Mouse (Mus musculus): ENCODE measurements at regions not wholly inside any gene's neighbourhood (a gene's known extent, or its start where the extent isn't known, plus 50 kb on each side); places are given as distances from the start of the nearest gene placed in this dataset.

- no peaks in the 10 kb centered on the region for H3K27me3 ChIP-seq
- ATAC-seq (ENCODE audit: low FRiP score) = peak; percentile 92
- no peak overlapping the region for H3K9ac ChIP-seq
- H3K36me3 ChIP-seq = no peaks in the 10 kb centered on the region
- H3K27ac ChIP-seq = no peak overlapping the region; the same call in 1 of the 2 replicates
- H3K4me3 ChIP-seq = no peak overlapping the region
- H3K4me1 ChIP-seq = peaks cover 4% of the 10 kb centered on the region; the same call in 1 of the 2 replicates
- H3K4me2 ChIP-seq (replicated peaks) = no peak overlapping the region
- H3K9me3 ChIP-seq (replicated peaks) = no peaks in the 10 kb centered on the region
Observed at GRCm38 (mm10) chr10:103726680-103727079, 359.1 kb downstream of the Slc6a15 start.

- Histone ChIP-seq H3K9ac (no peak overlapping the region), H3K36me3 (no peaks in the 10 kb centered on the region), H3K9me3 (replicated peaks) (no peaks in the 10 kb centered on the region), H3K4me3 (no peak overlapping the region), H3K4me1 (peaks cover 4% of the 10 kb centered on the region; the same call in 1 of the 2 replicates), H3K27me3 (no peaks in the 10 kb centered on the region), H3K27ac (peak overlapping the region; percentile 60; the same call in 1 of the 2 replicates), H3K4me2 (replicated peaks) (no peak overlapping the region)
- WGBS = 14% methylated on average over 1 of the region's 1 CpGs
- ATAC-seq (ENCODE audit: low FRiP score) = no peak
Observed at GRCm38 (mm10) chr10:103731522-103731921, 363.9 kb downstream of the Slc6a15 start.

- no peak for ATAC-seq (ENCODE audit: low FRiP score)
- 52% methylated on average over 5 of the region's 5 CpGs for WGBS
- Histone ChIP-seq H3K4me1 (peaks cover 4% of the 10 kb centered on the region; the same call in 1 of the 2 replicates), H3K4me3 (no peak overlapping the region), H3K27me3 (no peaks in the 10 kb centered on the region), H3K36me3 (no peaks in the 10 kb centered on the region), H3K9me3 (replicated peaks) (no peaks in the 10 kb centered on the region), H3K9ac (no peak overlapping the region), H3K4me2 (replicated peaks) (no peak overlapping the region), H3K27ac (peak overlapping the region; percentile 46; the same call in 1 of the 2 replicates)
Observed at GRCm38 (mm10) chr10:103731981-103732380, 364.4 kb downstream of the Slc6a15 start.

DNA sequence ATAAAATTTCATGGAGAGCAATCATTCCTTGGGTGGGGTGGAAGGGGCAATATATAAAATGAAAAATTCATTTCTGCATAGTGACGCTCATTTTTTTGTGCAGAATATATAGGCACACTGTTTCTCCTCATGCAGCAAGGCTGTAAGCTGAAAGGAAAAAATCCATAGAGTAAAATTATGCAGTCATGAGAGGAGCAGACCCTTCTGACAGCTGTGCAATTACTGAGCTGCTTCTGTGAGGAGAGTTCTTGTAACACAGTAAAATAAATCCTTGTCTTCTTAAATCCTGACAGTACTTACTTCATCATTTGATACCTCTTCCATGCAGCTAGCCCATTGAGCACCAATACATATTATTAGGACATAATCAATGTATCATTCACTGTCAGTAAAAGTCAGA is 362.7 kb upstream of the Gm21293 start:
- ATAC-seq (ENCODE audit: low FRiP score) = no peak
- Histone ChIP-seq H3K27me3 (no peaks in the 10 kb centered on the region), H3K4me2 (replicated peaks) (no peak overlapping the region), H3K9me3 (replicated peaks) (no peaks in the 10 kb centered on the region), H3K9ac (no peak overlapping the region), H3K4me1 (no peaks in the 10 kb centered on the region), H3K27ac (no peak overlapping the region), H3K36me3 (no peaks in the 10 kb centered on the region), H3K4me3 (no peak overlapping the region)
- 83% methylated on average over 1 of the region's 1 CpGs for WGBS

DNA sequence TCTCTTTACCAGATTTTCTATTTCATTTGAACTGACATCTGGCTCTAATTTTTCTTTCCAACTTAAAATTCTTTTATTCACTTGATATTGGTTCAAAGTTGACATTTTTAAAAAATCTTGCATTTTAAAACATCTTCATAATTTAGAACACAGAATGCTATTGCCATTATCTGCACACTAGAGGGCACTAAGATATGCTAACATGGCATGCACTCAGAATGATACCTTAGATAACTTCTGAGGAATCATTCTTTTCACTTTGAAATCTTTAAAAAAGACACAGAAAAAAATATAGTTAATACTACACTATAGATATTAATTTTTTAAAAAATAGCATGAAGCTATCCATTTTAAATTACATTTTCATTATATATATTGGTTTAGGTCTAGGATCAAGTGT is 357.9 kb upstream of the Gm21293 start:
- no peak overlapping the region for H3K4me2 ChIP-seq (replicated peaks)
- no peaks in the 10 kb centered on the region for H3K27me3 ChIP-seq
- no peak for ATAC-seq (ENCODE audit: low FRiP score)
- no peaks in the 10 kb centered on the region for H3K36me3 ChIP-seq
- H3K27ac ChIP-seq = no peak overlapping the region
- H3K4me3 ChIP-seq = no peak overlapping the region
- no peak overlapping the region for H3K9ac ChIP-seq
- no peaks in the 10 kb centered on the region for H3K9me3 ChIP-seq (replicated peaks)
- no peaks in the 10 kb centered on the region for H3K4me1 ChIP-seq

DNA sequence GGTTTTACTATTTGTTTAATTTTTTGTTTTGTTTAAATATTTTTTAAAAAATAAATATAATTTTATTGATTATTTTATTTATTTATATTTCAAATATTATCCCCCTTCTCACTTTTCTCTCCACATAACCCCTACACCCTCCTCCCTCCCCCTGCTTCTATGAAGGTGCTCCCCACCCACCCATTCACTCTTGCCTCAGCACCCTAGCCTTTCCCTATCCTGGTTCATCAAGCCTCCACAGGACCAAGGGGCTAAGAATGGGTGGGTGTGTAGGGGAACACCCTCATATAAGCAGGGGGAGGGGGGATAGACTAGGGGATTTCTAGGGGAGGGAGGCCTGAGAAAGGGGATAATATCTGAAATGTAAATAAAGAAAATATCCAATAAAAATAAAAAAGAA is 313.7 kb upstream of the Gm21293 start:
- H3K4me2 ChIP-seq (replicated peaks) = no peak overlapping the region
- ATAC-seq (ENCODE audit: low FRiP score) = no peak; the same call in 1 of the 2 replicates

GRCm38 (mm10) chr10:103832063-103832462 is 310.7 kb upstream of the Gm21293 start:
- no peak for ATAC-seq (ENCODE audit: low FRiP score)
- no peak overlapping the region for H3K9ac ChIP-seq
- no peak overlapping the region for H3K27ac ChIP-seq
- H3K4me2 ChIP-seq (replicated peaks) = no peak overlapping the region
- no peaks in the 10 kb centered on the region for H3K27me3 ChIP-seq
- 54% methylated on average over 2 of the region's 2 CpGs for WGBS
- no peaks in the 10 kb centered on the region for H3K36me3 ChIP-seq
- no peak overlapping the region for H3K4me3 ChIP-seq
- no peaks in the 10 kb centered on the region for H3K9me3 ChIP-seq (replicated peaks)
- no peaks in the 10 kb centered on the region for H3K4me1 ChIP-seq

More for the DNA sequence above, 313.7 kb upstream of the Gm21293 start:
- Histone ChIP-seq H3K9me3 (replicated peaks) (no peaks in the 10 kb centered on the region), H3K9ac (no peak overlapping the region), H3K27ac (no peak overlapping the region), H3K36me3 (no peaks in the 10 kb centered on the region), H3K4me3 (no peak overlapping the region), H3K27me3 (no peaks in the 10 kb centered on the region), H3K4me1 (no peaks in the 10 kb centered on the region)

GRCm38 (mm10) chr10:103855211-103855610 is 287.6 kb upstream of the Gm21293 start:
- 57% methylated on average over 1 of the region's 1 CpGs for WGBS
- no peaks in the 10 kb centered on the region for H3K9me3 ChIP-seq (replicated peaks)

DNA sequence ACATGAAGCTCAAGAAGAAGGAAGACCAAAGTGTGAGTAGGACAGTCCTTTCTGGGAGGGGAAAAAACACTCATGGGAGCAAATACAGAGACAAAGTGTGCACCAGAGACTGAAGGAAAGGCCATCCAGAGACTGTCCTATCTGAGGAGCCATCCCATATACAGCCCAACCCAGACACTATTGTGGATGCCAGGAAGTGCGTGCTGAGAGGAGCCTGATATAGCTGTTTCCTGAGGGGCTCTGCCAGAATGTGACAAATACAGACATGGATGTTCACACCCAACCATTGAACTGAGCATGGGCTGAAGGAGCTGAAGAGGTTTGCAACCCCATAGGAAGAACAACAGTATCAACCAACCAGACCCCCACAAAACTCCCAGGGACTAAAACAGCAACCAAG is 281.9 kb upstream of the Gm21293 start:
- WGBS = 100% methylated on average over 1 of the region's 1 CpGs
- H3K4me3 ChIP-seq = no peak overlapping the region
- no peak overlapping the region for H3K27ac ChIP-seq
- no peak overlapping the region for H3K4me2 ChIP-seq (replicated peaks)
- H3K9me3 ChIP-seq (replicated peaks) = no peaks in the 10 kb centered on the region
- H3K36me3 ChIP-seq = no peaks in the 10 kb centered on the region
- H3K27me3 ChIP-seq = no peaks in the 10 kb centered on the region
- H3K9ac ChIP-seq = no peak overlapping the region
- no peak for ATAC-seq (ENCODE audit: low FRiP score)
- H3K4me1 ChIP-seq = no peaks in the 10 kb centered on the region

More at GRCm38 (mm10) chr10:103855211-103855610, 287.6 kb upstream of the Gm21293 start:
- no peak overlapping the region for H3K27ac ChIP-seq
- H3K4me3 ChIP-seq = no peak overlapping the region
- no peaks in the 10 kb centered on the region for H3K36me3 ChIP-seq
- H3K4me1 ChIP-seq = no peaks in the 10 kb centered on the region
- no peak for ATAC-seq (ENCODE audit: low FRiP score)
- no peaks in the 10 kb centered on the region for H3K27me3 ChIP-seq
- no peak overlapping the region for H3K4me2 ChIP-seq (replicated peaks)
- H3K9ac ChIP-seq = no peak overlapping the region

DNA sequence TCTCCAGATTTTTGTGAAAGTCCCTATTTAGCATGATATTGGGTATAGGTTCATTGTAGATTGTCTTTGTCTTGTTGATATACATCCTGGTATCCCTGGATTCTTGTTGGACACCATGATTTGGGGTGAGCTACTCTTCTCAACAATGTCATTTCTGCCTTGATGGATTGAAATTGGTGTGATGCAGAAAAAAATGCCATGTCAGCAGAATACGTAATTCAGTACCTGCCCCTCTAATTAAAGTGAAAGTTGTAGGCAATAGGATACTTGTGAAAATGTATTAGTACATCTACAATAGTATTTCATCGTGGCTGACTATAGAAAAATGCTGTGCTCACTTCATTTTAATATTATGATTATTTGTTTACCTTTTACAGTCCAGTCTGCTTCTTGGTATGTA is 280.7 kb upstream of the Gm21293 start:
- Histone ChIP-seq H3K27me3 (no peaks in the 10 kb centered on the region), H3K36me3 (no peaks in the 10 kb centered on the region), H3K4me2 (replicated peaks) (no peak overlapping the region), H3K9ac (no peak overlapping the region), H3K27ac (no peak overlapping the region), H3K9me3 (replicated peaks) (no peaks in the 10 kb centered on the region), H3K4me3 (no peak overlapping the region), H3K4me1 (no peaks in the 10 kb centered on the region)
- no peak for ATAC-seq (ENCODE audit: low FRiP score)
- 82% methylated on average over 2 of the region's 2 CpGs for WGBS

GRCm38 (mm10) chr10:103863909-103864308 is 278.9 kb upstream of the Gm21293 start:
- Histone ChIP-seq H3K27ac (no peak overlapping the region), H3K36me3 (no peaks in the 10 kb centered on the region), H3K27me3 (no peaks in the 10 kb centered on the region), H3K9ac (no peak overlapping the region), H3K4me1 (no peaks in the 10 kb centered on the region), H3K4me3 (no peak overlapping the region), H3K9me3 (replicated peaks) (no peaks in the 10 kb centered on the region), H3K4me2 (replicated peaks) (no peak overlapping the region)
- WGBS = 74% methylated on average over 3 of the region's 3 CpGs
- ATAC-seq (ENCODE audit: low FRiP score) = peak; percentile 78; the same call in 1 of the 2 replicates

DNA sequence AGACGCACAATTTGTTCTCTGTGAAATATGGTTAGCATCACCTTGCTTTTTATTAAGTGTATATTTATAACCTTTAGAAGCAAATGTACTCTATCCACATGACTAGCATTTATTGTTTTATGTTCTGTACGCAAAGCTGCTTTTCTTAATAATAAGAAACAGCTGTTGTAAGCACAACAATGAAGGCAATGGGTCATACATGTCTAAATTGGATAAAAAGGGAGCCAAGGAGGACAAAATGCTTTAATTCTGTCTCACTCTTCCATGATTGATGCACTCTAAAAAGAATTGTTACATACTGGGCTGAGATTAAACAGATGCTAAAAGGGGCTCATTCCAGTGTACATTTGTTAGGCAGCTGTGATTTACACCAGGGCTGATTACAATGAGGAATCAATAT is 232.7 kb upstream of the Gm21293 start:
- H3K4me3 ChIP-seq = no peak overlapping the region
- H3K9me3 ChIP-seq (replicated peaks) = no peaks in the 10 kb centered on the region
- H3K27ac ChIP-seq = no peak overlapping the region
- no peaks in the 10 kb centered on the region for H3K27me3 ChIP-seq
- no peak overlapping the region for H3K9ac ChIP-seq
- no peaks in the 10 kb centered on the region for H3K36me3 ChIP-seq
- H3K4me1 ChIP-seq = no peaks in the 10 kb centered on the region
- no peak for ATAC-seq (ENCODE audit: low FRiP score)
- no peak overlapping the region for H3K4me2 ChIP-seq (replicated peaks)
- WGBS = 80% methylated on average over 2 of the region's 2 CpGs

DNA sequence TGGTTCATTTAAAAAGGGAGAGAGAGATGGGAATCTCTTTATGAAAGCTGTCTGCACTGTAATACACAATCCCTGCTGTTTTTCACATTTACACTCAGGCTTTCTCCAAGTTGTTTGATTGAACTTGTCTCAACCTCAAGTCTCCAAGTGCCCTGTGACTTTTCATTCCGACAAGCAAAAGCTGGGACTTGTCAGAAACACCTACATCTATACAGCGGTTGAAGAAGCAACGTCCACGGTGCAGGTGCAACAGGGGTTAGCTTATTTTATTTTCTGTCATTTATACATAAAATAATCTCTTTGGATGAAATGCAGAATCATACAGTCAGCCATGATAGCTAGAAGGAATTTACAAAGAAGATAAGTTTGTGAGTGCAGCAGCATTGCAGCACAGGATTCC is 184.6 kb upstream of the Gm21293 start:
- Histone ChIP-seq H3K9me3 (replicated peaks) (no peaks in the 10 kb centered on the region), H3K27ac (no peak overlapping the region), H3K9ac (no peak overlapping the region), H3K27me3 (no peaks in the 10 kb centered on the region), H3K4me3 (no peak overlapping the region), H3K4me1 (no peaks in the 10 kb centered on the region), H3K4me2 (replicated peaks) (no peak overlapping the region), H3K36me3 (no peaks in the 10 kb centered on the region)
- 78% methylated on average over 4 of the region's 4 CpGs for WGBS
- no peak for ATAC-seq (ENCODE audit: low FRiP score)

All from hindbrain, embryonic 12.5 days (tissue).